Mouse (Mus musculus): ENCODE data around the gene Kras. TPM values are rescaled to one million over a fixed set of nuclear protein-coding genes. Genes with fewer than 3 reads are reported as not detected.
A peak's percentile ranks its signal among the peaks of the same experiment; 100 is the strongest.

Kras gene
- polyA plus RNA-seq, 1 experiment from 2014 or later = 67.6 TPM

GRCm38 (mm10) chr6:145173781-145174191 is 76.3 kb downstream of the Kras start:
- H3K4me2 ChIP-seq (replicated peaks) = peak overlapping the region; percentile 31
- H3K9ac ChIP-seq = no peak overlapping the region
- no peak overlapping the region for H3K4me3 ChIP-seq (replicated peaks)
- 4% methylated on average over 11 of the region's 11 CpGs for WGBS
- no peaks in the 10 kb centered on the region for H3K36me3 ChIP-seq
- no peaks in the 10 kb centered on the region; the same call in 1 of the 2 replicates for H3K27me3 ChIP-seq (replicated peaks)
- H3K4me1 ChIP-seq (replicated peaks) = peaks cover 24% of the 10 kb centered on the region
- H3K27ac ChIP-seq = peak overlapping the region; percentile 56; the same call in 1 of the 2 replicates
- no peaks in the 10 kb centered on the region for H3K9me3 ChIP-seq
- ATAC-seq = peak; percentile 96

DNA sequence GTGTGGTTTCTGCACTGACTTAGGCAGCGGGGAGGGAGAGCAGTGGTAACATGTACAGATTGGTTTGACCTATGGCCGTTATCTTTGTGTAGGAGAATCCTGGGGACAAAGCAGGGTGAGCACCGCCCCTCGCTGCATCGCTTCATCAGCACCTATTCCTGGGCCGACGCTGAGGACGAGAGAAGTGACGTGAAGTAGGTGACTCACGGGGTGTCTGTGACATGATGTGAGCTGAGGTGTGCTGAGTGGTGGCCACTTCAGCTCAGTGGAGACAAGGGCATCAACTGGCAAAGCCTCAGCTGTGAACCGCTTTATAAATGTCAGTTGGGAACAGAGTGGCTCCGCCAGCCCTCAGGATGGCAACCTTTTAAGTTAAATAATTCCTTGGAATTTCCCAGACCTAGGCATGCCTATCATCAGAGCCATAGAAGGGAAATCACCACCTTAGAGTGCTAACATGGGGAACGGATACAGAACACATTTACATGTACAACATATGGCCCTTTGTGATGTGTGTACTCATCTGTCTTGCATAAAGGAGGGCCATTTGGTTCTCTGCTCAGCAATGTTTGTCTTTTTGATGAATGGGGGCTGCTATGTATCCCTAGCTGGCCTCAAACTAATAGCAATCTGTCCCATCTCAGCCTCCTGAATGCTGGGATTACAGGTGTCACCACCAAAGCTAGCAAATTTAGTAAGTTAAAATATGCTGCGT is 78.0 kb downstream of the Kras start:
- Histone ChIP-seq H3K27ac (no peak overlapping the region), H3K4me1 (replicated peaks) (peaks cover 24% of the 10 kb centered on the region), H3K36me3 (no peaks in the 10 kb centered on the region), H3K27me3 (replicated peaks) (no peaks in the 10 kb centered on the region; the same call in 1 of the 2 replicates), H3K9ac (no peak overlapping the region), H3K9me3 (no peaks in the 10 kb centered on the region), H3K4me2 (replicated peaks) (no peak overlapping the region), H3K4me3 (replicated peaks) (no peak overlapping the region)
- 83% methylated on average over 14 of the region's 14 CpGs for WGBS
- ATAC-seq = no peak

Other genes starting within 250 kb of the Kras start
- 6.1 and 6.6 TPM in 2 replicates for gene Bcat1, start 174.1 kb downstream of the Kras start, polyA plus RNA-seq (2015; fragmentation: Nextera tagmentation; extraction: Ambion mirVana)
- 2.7 and 5.8 TPM in 2 replicates for gene Lrmp, start 134.6 kb downstream of the Kras start, polyA plus RNA-seq (2015; fragmentation: Nextera tagmentation; extraction: Ambion mirVana)
- 0.14 and 0.20 TPM in 2 replicates for gene Casc1, start 39.2 kb downstream of the Kras start, polyA plus RNA-seq (2015; fragmentation: Nextera tagmentation; extraction: Ambion mirVana)
- gene Etfrf1, start 39.1 kb downstream of the Kras start, polyA plus RNA-seq (2015; fragmentation: Nextera tagmentation; extraction: Ambion mirVana) = 42.8 and 43.1 TPM in 2 replicates